Mouse (Mus musculus) forebrain, embryonic 16.5 days (tissue): ENCODE data around the gene Fuz. TPM values are rescaled to one million over a fixed set of nuclear protein-coding genes. Genes with fewer than 3 reads are reported as not detected.

ENCODE experiments used
- ATAC-seq: fragments of 200-750 bp; cut with Nextera tagmentation; 2 replicates; pipeline ENCODE4 v1.8.0; 2017; ENCODE audit warnings: mild to moderate bottlenecking, moderate library complexity
- H3K27ac ChIP-seq: fragments of 300-500 bp; sonication (generic); 2 replicates; pipeline ENCODE4 v1.5.1; 2014; ENCODE audit warnings: low read length, control low read depth
- H3K27me3 ChIP-seq: fragments of 300-500 bp; sonication (generic); replicated peaks from 2 replicates; pipeline ENCODE4 v1.6.1; 2014; ENCODE audit warnings: low read length; ENCODE audit not compliant: control insufficient read depth, insufficient read depth
- H3K36me3 ChIP-seq: fragments of 300-500 bp; sonication (generic); 2 replicates; pipeline ENCODE4 v1.6.1; 2014; ENCODE audit not compliant: control insufficient read depth, insufficient read depth
- H3K4me1 ChIP-seq: fragments of 300-500 bp; sonication (generic); replicated peaks from 2 replicates; pipeline ENCODE4 v1.6.1; 2014; ENCODE audit warnings: low read length; ENCODE audit not compliant: control insufficient read depth, insufficient read depth
- H3K4me2 ChIP-seq: fragments of 300-500 bp; sonication (generic); 2 replicates; pipeline ENCODE4 v1.6.1; 2014; ENCODE audit warnings: mild to moderate bottlenecking, low read length, control low read depth
- H3K4me3 ChIP-seq: fragments of 300-500 bp; sonication (generic); replicated peaks from 2 replicates; pipeline ENCODE4 v1.5.1; 2014; ENCODE audit warnings: mild to moderate bottlenecking, low read length, control low read depth
- H3K9ac ChIP-seq: fragments of 300-500 bp; sonication (generic); replicated peaks from 2 replicates; pipeline ENCODE4 v1.6.1; 2014; ENCODE audit warnings: low read depth, low read length, control low read depth
- H3K9me3 ChIP-seq: fragments of 300-500 bp; sonication (generic); 2 replicates; pipeline ENCODE4 v1.6.1; 2016; ENCODE audit warnings: low read length; ENCODE audit not compliant: control insufficient read depth
- WGBS: fragments of 180-500 bp; shearing (Covaris S2); extraction: QIAGEN DNeasy Blood & Tissue Kit; methylation state at CpG from one replicate; pipeline ENCODE4 v1.1.7; 2014; 5-methylcytosine and 5-hydroxymethylcytosine counted together
- microRNA counts: library from miRNA; unstranded; fragments of <30 nt; microRNA quantifications from one replicate; lab custom pipeline; 2016
- microRNA-seq: library from miRNA; unstranded; fragments of <30 nt; microRNA quantifications from one replicate; pipeline ENCODE4, GENCODE M21; 2017
- polyA plus RNA-seq: library from polyadenylated mRNA; unstranded; fragments of >200 nt; fragmentation: Nextera tagmentation; extraction: Ambion mirVana; gene quantifications from 2 replicates; pipeline ENCODE4 v1.2.1, GENCODE M21; 2015

Fuz gene
- polyA plus RNA-seq, 1 experiment from 2014 or later, result 21.2 TPM

GRCm38 (mm10) chr7:44938680-44939079 is 42.8 kb downstream of the Fuz start:
- no peaks in the 10 kb centered on the region for H3K36me3 ChIP-seq
- no peak overlapping the region for H3K4me2 ChIP-seq
- H3K4me3 ChIP-seq, result no peak overlapping the region
- H3K27me3 ChIP-seq, result no peaks in the 10 kb centered on the region
- H3K4me1 ChIP-seq, result no peaks in the 10 kb centered on the region
- H3K9ac ChIP-seq, result no peak overlapping the region
- no peaks in the 10 kb centered on the region for H3K9me3 ChIP-seq
- no peak overlapping the region for H3K27ac ChIP-seq
- no peak for ATAC-seq
- WGBS, result 87% methylated on average over 4 of the region's 4 CpGs

GRCm38 (mm10) chr7:44942904-44943303 is 47.0 kb downstream of the Fuz start, which contains the start of gene Tsks:
Tsks (plus strand) TSS chr7:44943204.
- no peak for ATAC-seq
- H3K36me3 ChIP-seq, result no peaks in the 10 kb centered on the region
- no peaks in the 10 kb centered on the region for H3K27me3 ChIP-seq
- no peak within 1 kb of the TSS for H3K4me2 ChIP-seq
- H3K4me1 ChIP-seq, result no peaks in the 10 kb centered on the region
- no peaks in the 10 kb centered on the region for H3K9me3 ChIP-seq
- no peak within 1 kb of the TSS for H3K9ac ChIP-seq
- 78% methylated on average over 7 of the region's 7 CpGs for whole genome bisulfite sequencing
- no peak within 1 kb of the TSS for H3K27ac ChIP-seq
- no peak within 1 kb of the TSS for H3K4me3 ChIP-seq

GRCm38 (mm10) chr7:44949922-44950321 is 54.0 kb downstream of the Fuz start:
- H3K9me3 ChIP-seq, result no peaks in the 10 kb centered on the region
- peaks cover 8% of the 10 kb centered on the region for H3K4me1 ChIP-seq
- ATAC-seq, result no peak
- no peak overlapping the region for H3K4me3 ChIP-seq
- no peak overlapping the region for H3K9ac ChIP-seq
- H3K27ac ChIP-seq, result no peak overlapping the region
- no peak overlapping the region for H3K4me2 ChIP-seq
- no peaks in the 10 kb centered on the region for H3K36me3 ChIP-seq
- peaks cover 28% of the 10 kb centered on the region for H3K27me3 ChIP-seq
- 75% methylated on average over 6 of the region's 6 CpGs for WGBS

- H3K4me1 ChIP-seq, result peaks cover 8% of the 10 kb centered on the region
- peak overlapping the region; percentile 50 for H3K4me3 ChIP-seq
- H3K36me3 ChIP-seq, result no peaks in the 10 kb centered on the region
- H3K27ac ChIP-seq, result no peak overlapping the region
- H3K27me3 ChIP-seq, result peaks cover 28% of the 10 kb centered on the region
- H3K9me3 ChIP-seq, result no peaks in the 10 kb centered on the region
- peak overlapping the region; percentile 66; the same call in 1 of the 2 replicates for H3K9ac ChIP-seq
- peak overlapping the region; percentile 77 for H3K4me2 ChIP-seq
- WGBS, result 0% methylated on average over 10 of the region's 10 CpGs
- peak; percentile 31; the same call in 1 of the 2 replicates for ATAC-seq
These were observed 56.1 kb downstream of the Fuz start for GRCm38 (mm10) chr7:44951960-44952359.

MicroRNAs within 50 kb of the gene (microRNA counts, 519-probe panel; counts per million panel counts)
- microRNA mmu-miR-707 (lab: Ali Mortazavi, UCI), result not detected

Small RNA genes lying within 50 kb of the gene (microRNA-seq; reads per million reads assigned to microRNA genes)
- not detected for gene Mir707

Other genes starting within 250 kb of the Fuz start
- gene Myh14, start 225.2 kb upstream of the Fuz start, polyA plus RNA-seq, result 1.6 and 1.7 TPM in 2 replicates
- gene Izumo2, start 187.3 kb upstream of the Fuz start, polyA plus RNA-seq, result not detected in 2 replicates
- 34.6 and 36.0 TPM in 2 replicates for gene Vrk3, start 147.7 kb upstream of the Fuz start, polyA plus RNA-seq
- 1.1 and 1.8 TPM in 2 replicates for gene Zfp473, start 145.0 kb upstream of the Fuz start, polyA plus RNA-seq
- 53.9 and 56.1 TPM in 2 replicates for gene Nup62, start 80.0 kb upstream of the Fuz start, polyA plus RNA-seq
- 0.44 and 2.3 TPM in 2 replicates for gene Il4i1, start 79.7 kb upstream of the Fuz start, polyA plus RNA-seq
- 3.4 and 3.7 TPM in 2 replicates for gene Atf5, start 79.4 kb upstream of the Fuz start, polyA plus RNA-seq
- 103 and 110 TPM in 2 replicates for gene Akt1s1, start 47.1 kb upstream of the Fuz start, polyA plus RNA-seq
- gene Tbc1d17, start 47.0 kb upstream of the Fuz start, polyA plus RNA-seq, result 121 and 122 TPM in 2 replicates
- 29.4 and 32.6 TPM in 2 replicates for gene Pnkp, start 38.9 kb upstream of the Fuz start, polyA plus RNA-seq
- 551 and 582 TPM in 2 replicates for gene Ptov1, start 26.3 kb upstream of the Fuz start, polyA plus RNA-seq
- 158 and 166 TPM in 2 replicates for gene Med25, start 3.4 kb upstream of the Fuz start, polyA plus RNA-seq
- 111 and 113 TPM in 2 replicates for gene Ap2a1, start 33.4 kb downstream of the Fuz start, polyA plus RNA-seq
- gene Tsks, start 47.1 kb downstream of the Fuz start, polyA plus RNA-seq, result 0.15 TPM in 1 of 2 replicates, not detected in the other
- 49.1 and 63.9 TPM in 2 replicates for gene Cpt1c, start 78.8 kb downstream of the Fuz start, polyA plus RNA-seq
- gene Prmt1, start 90.5 kb downstream of the Fuz start, polyA plus RNA-seq, result 646 and 707 TPM in 2 replicates
- gene Irf3, start 101.6 kb downstream of the Fuz start, polyA plus RNA-seq, result 56.2 and 60.6 TPM in 2 replicates
- gene Bcl2l12, start 102.6 kb downstream of the Fuz start, polyA plus RNA-seq, result 15.3 and 16.0 TPM in 2 replicates
- gene Scaf1, start 120.3 kb downstream of the Fuz start, polyA plus RNA-seq, result 42.1 and 44.3 TPM in 2 replicates
- 10.1 and 12.0 TPM in 2 replicates for gene Rras, start 121.9 kb downstream of the Fuz start, polyA plus RNA-seq
- gene Prr12, start 156.8 kb downstream of the Fuz start, polyA plus RNA-seq, result 15.2 and 17.3 TPM in 2 replicates
- 60.8 and 65.7 TPM in 2 replicates for gene Nosip, start 166.3 kb downstream of the Fuz start, polyA plus RNA-seq
- gene Prrg2, start 166.6 kb downstream of the Fuz start, polyA plus RNA-seq, result 13.3 and 13.6 TPM in 2 replicates
- 50.8 and 66.2 TPM in 2 replicates for gene Rcn3, start 196.1 kb downstream of the Fuz start, polyA plus RNA-seq
- gene Fcgrt, start 207.8 kb downstream of the Fuz start, polyA plus RNA-seq, result 17.7 and 24.4 TPM in 2 replicates
- 860 and 958 TPM in 2 replicates for gene Rps11, start 228.4 kb downstream of the Fuz start, polyA plus RNA-seq
- 722 and 741 TPM in 2 replicates for gene Rpl13a, start 232.7 kb downstream of the Fuz start, polyA plus RNA-seq
- not detected in 2 replicates for gene Gm45713, start 240.2 kb downstream of the Fuz start, polyA plus RNA-seq
- 1.1 and 1.4 TPM in 2 replicates for gene Flt3l, start 240.4 kb downstream of the Fuz start, polyA plus RNA-seq